Mouse (Mus musculus): ENCODE results near the gene Rac3. TPM values are rescaled to one million over a fixed set of nuclear protein-coding genes. Genes with fewer than 3 reads are reported as not detected.

The Rac3 gene
- polyA plus RNA-seq, 1 experiment: 2.4 TPM

DNA sequence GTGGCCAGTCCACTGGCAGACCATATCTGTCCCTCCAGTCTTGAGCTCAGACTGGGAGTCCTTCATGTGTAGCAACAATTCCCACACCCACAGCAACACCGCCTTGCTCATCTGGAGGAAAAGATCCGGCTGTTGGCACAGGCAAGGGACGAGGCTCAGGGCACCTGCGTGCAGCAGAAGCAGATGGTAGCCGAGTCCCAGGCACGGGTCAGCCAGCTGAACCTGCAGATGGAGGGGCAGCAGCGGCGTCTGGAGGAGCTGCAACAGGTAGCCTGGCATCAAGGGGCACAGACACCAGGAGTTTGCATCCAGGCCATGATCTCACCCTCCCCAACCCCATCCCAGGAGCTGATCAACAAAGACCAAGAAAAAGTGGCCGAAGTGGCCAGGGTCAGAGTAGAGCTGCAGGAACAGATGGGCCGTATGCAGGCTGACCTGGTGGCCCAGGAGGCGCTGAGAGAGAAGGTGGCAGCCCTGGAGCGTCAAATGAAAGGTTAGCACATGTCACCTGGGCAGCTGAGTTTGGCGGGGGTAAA is 1.4 kb upstream of the Rac3 start:
- Histone ChIP-seq H3K4me1 (ENCODE audit: control insufficient read depth, insufficient read depth, low read length) (no peaks in the 10 kb centered on the region), H3K4me3 (replicated peaks; ENCODE audit: control insufficient read depth, low read depth, low read length) (no peak overlapping the region), H3K27ac (ENCODE audit: control insufficient read depth, insufficient read depth, low read depth, low read length, poor library complexity) (no peak overlapping the region)
- TF ChIP-seq CTCF (IDR thresholded peaks at IDR 0.05; ENCODE audit: control insufficient read depth, insufficient read depth, low read length): no peak
- no peak for TF ChIP-seq POLR2A (IDR thresholded peaks at IDR 0.05; ENCODE audit: borderline replicate concordance, control insufficient read depth, low read depth, low read length)
- 89% methylated on average over 13 of the region's 13 CpGs for WGBS

DNA sequence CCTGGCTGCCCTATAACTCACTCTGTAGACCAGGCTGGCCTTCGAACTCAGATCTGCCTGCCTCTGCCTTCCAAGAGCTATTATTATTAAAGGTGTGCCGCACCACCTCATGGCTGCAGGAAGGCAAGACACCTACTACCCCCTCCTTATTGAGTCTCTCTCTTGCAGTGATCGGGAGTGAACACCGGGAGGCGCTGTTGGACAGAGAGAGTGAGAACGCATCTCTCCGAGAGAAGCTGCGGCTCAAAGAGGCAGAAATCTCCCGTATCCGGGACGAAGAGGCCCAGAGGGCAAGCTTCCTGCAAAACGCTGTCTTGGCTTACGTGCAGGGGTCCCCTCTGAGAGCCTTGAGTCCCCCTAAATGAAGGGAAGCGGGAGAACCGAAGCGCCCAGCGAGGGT is 820 bp upstream of the Rac3 start:
- Histone ChIP-seq H3K27ac (ENCODE audit: control insufficient read depth, insufficient read depth, low read depth, low read length, poor library complexity) (no peak overlapping the region), H3K4me1 (ENCODE audit: control insufficient read depth, insufficient read depth, low read length) (no peaks in the 10 kb centered on the region), H3K4me3 (replicated peaks; ENCODE audit: control insufficient read depth, low read depth, low read length) (no peak overlapping the region)
- TF ChIP-seq POLR2A (IDR thresholded peaks at IDR 0.05; ENCODE audit: borderline replicate concordance, control insufficient read depth, low read depth, low read length): no peak
- TF ChIP-seq CTCF (IDR thresholded peaks at IDR 0.05; ENCODE audit: control insufficient read depth, insufficient read depth, low read length): peak; percentile 97
- 7% methylated on average over 17 of the region's 17 CpGs for WGBS

DNA sequence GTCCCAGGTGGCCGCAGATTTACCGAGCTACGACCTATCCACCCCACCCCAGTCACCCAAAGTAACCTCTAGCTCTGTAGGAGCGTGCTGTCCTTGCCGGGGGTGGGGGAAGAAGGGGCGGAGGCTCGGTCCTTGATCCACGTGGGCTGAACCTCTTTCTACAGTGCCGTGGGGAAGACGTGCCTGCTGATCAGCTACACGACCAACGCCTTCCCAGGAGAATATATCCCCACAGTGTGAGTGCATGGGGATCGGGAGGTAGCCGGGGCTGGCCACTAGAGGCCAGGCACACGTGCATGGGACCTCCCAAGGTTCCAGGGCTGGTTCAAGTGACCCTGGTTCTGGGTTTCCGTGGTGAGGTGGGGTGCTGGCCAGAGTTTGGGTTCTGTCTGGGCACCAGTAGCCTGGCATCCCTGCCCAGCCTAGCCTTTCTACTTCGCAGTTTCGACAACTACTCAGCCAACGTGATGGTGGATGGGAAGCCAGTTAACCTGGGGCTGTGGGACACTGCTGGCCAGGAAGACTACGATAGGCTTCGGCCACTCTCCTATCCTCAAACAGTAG is 879 bp downstream of the Rac3 start:
- no peaks in the 10 kb centered on the region; the same call in 1 of the 2 replicates for H3K4me1 ChIP-seq (ENCODE audit: control insufficient read depth, insufficient read depth, low read length)
- H3K27ac ChIP-seq (ENCODE audit: control insufficient read depth, insufficient read depth, low read depth, low read length, poor library complexity): no peak overlapping the region
- WGBS: 18% methylated on average over 21 of the region's 21 CpGs
- TF ChIP-seq POLR2A (IDR thresholded peaks at IDR 0.05; ENCODE audit: borderline replicate concordance, control insufficient read depth, low read depth, low read length): no peak
- TF ChIP-seq CTCF (IDR thresholded peaks at IDR 0.05; ENCODE audit: control insufficient read depth, insufficient read depth, low read length): no peak
- no peak overlapping the region for H3K4me3 ChIP-seq (replicated peaks; ENCODE audit: control insufficient read depth, low read depth, low read length)

- 80% methylated on average over 11 of the region's 11 CpGs for WGBS
- Histone ChIP-seq H3K4me3 (replicated peaks; ENCODE audit: control insufficient read depth, low read depth, low read length) (no peak overlapping the region), H3K4me1 (ENCODE audit: control insufficient read depth, insufficient read depth, low read length) (no peaks in the 10 kb centered on the region; the same call in 1 of the 2 replicates), H3K27ac (ENCODE audit: control insufficient read depth, insufficient read depth, low read depth, low read length, poor library complexity) (no peak overlapping the region)
- TF ChIP-seq POLR2A (IDR thresholded peaks at IDR 0.05; ENCODE audit: borderline replicate concordance, control insufficient read depth, low read depth, low read length) (no peak), CTCF (IDR thresholded peaks at IDR 0.05; ENCODE audit: control insufficient read depth, insufficient read depth, low read length) (no peak)
Measured at GRCm38 (mm10) chr11:120722761-120723382, 1.6 kb downstream of the Rac3 start.

GRCm38 (mm10) chr11:120723509-120723908 is 2.2 kb downstream of the Rac3 start:
- WGBS: 90% methylated on average over 7 of the region's 7 CpGs
- no peaks in the 10 kb centered on the region; the same call in 1 of the 2 replicates for H3K4me1 ChIP-seq (ENCODE audit: control insufficient read depth, insufficient read depth, low read length)
- H3K27ac ChIP-seq (ENCODE audit: control insufficient read depth, insufficient read depth, low read depth, low read length, poor library complexity): no peak overlapping the region
- no peak for TF ChIP-seq CTCF (IDR thresholded peaks at IDR 0.05; ENCODE audit: control insufficient read depth, insufficient read depth, low read length)
- no peak for TF ChIP-seq POLR2A (IDR thresholded peaks at IDR 0.05; ENCODE audit: borderline replicate concordance, control insufficient read depth, low read depth, low read length)
- H3K4me3 ChIP-seq (replicated peaks; ENCODE audit: control insufficient read depth, low read depth, low read length): no peak overlapping the region

- WGBS: 22% methylated on average over 36 of the region's 36 CpGs
- TF ChIP-seq CTCF (IDR thresholded peaks at IDR 0.05; ENCODE audit: control insufficient read depth, insufficient read depth, low read length): no peak
- TF ChIP-seq POLR2A (IDR thresholded peaks at IDR 0.05; ENCODE audit: borderline replicate concordance, control insufficient read depth, low read depth, low read length): no peak
- peaks cover 1% of the 10 kb centered on the region for H3K4me1 ChIP-seq (ENCODE audit: control insufficient read depth, insufficient read depth, low read length)
- no peak overlapping the region for H3K27ac ChIP-seq (ENCODE audit: control insufficient read depth, insufficient read depth, low read depth, low read length, poor library complexity)
- peak overlapping the region; percentile 69 for H3K4me3 ChIP-seq (replicated peaks; ENCODE audit: control insufficient read depth, low read depth, low read length)
Measured at GRCm38 (mm10) chr11:120726243-120727168, 5.2 kb downstream of the Rac3 start.

DNA sequence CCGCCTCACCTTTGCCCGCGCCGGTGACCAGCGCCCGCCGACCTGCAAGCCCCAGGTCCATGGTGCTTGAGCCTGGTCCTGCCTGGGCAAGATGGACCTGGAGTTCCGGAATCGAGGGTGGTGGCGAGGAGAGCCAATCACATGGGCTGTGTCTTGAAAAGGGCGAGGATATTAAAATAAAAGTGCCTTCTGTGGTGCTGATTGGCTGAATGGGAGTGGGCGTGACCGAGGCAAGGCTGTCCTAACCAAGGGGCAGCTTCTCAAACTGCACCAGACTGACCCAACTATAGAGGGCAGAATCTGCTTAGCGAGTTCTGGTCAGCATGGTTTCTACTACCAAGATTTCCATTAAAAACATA is 5.9 kb downstream of the Rac3 start, which contains the start of gene Dcxr:
Gene Dcxr (minus strand): TSS at position 113 of the 359 bp plus-strand sequence.
- no peak within 1 kb of the TSS for H3K27ac ChIP-seq (ENCODE audit: control insufficient read depth, insufficient read depth, low read depth, low read length, poor library complexity)
- WGBS: under 1% methylated on average over 14 of the region's 14 CpGs
- TF ChIP-seq POLR2A (IDR thresholded peaks at IDR 0.05; ENCODE audit: borderline replicate concordance, control insufficient read depth, low read depth, low read length): no peak
- TF ChIP-seq CTCF (IDR thresholded peaks at IDR 0.05; ENCODE audit: control insufficient read depth, insufficient read depth, low read length): peak; percentile 33; the same call in 1 of the 2 replicates
- H3K4me1 ChIP-seq (ENCODE audit: control insufficient read depth, insufficient read depth, low read length): peaks cover 1% of the 10 kb centered on the region
- H3K4me3 ChIP-seq (replicated peaks; ENCODE audit: control insufficient read depth, low read depth, low read length): peak within 1 kb of the TSS; percentile 69

- Histone ChIP-seq H3K4me3 (replicated peaks; ENCODE audit: control insufficient read depth, low read depth, low read length) (no peak overlapping the region), H3K27ac (ENCODE audit: control insufficient read depth, insufficient read depth, low read depth, low read length, poor library complexity) (no peak overlapping the region), H3K4me1 (ENCODE audit: control insufficient read depth, insufficient read depth, low read length) (peaks cover 1% of the 10 kb centered on the region)
- 49% methylated on average over 12 of the region's 12 CpGs for WGBS
- TF ChIP-seq CTCF (IDR thresholded peaks at IDR 0.05; ENCODE audit: control insufficient read depth, insufficient read depth, low read length) (no peak), POLR2A (IDR thresholded peaks at IDR 0.05; ENCODE audit: borderline replicate concordance, control insufficient read depth, low read depth, low read length) (no peak)
Measured at GRCm38 (mm10) chr11:120727564-120727963, 6.3 kb downstream of the Rac3 start.

Data from bone marrow, adult 2 months (tissue).